Mouse (Mus musculus) granulocyte monocyte progenitor cell, adult 5-6 weeks (primary cell): ENCODE results near the gene Tmem109. TPM values are rescaled to one million over a fixed set of nuclear protein-coding genes. Genes with fewer than 3 reads are reported as not detected.

Experiments used
- ATAC-seq: replicated peaks from 2 replicates; pipeline ENCODE4 v1.8.0; 2016; ENCODE audit warnings: mild to moderate bottlenecking, moderate TSS enrichment, inconsistent platforms; ENCODE audit not compliant: poor library complexity, severe bottlenecking
- total RNA-seq, 2 experiments: library from RNA; stranded (forward) in 1 of 2; stranded (reverse) in 1 of 2; fragments of 200-712, 200-1000 nt in 1 of 2; fragments of >200 nt in 1 of 2; fragmentation: Nextera tagmentation in 1 of 2; gene quantifications; 2 replicates each; pipeline ENCODE4 v1.2.3; 2014 to 2017

The Tmem109 gene
- total RNA-seq, 2 experiments from 2014 or later, result 11.6 to 25.3 TPM

- no peak for ATAC-seq
These were observed 37.6 kb downstream of the Tmem109 start for GRCm38 (mm10) chr19:10844206-10844605.

DNA sequence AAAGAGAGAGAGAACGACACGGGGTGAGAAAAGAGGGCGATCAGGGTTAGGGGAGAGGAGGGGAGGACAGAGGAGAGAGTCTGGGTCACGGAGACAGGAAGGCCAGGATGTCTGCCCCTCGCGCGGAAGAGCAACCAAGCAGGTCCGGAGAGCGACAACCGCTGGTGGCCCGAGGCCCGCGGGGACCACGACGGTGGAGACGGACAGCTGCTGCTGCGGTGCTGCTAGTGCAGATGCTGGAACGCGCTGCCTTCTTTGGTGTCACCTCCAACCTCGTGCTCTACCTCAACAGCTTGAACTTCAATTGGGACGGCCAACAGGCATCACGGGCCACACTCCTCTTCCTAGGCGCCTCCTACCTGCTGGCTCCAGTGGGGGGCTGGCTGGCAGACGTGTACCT, 38.9 kb downstream of the Tmem109 start:
- no peak for ATAC-seq

GRCm38 (mm10) chr19:10841721-10842626, 39.8 kb downstream of the Tmem109 start:
- peak; percentile 83 for ATAC-seq

DNA sequence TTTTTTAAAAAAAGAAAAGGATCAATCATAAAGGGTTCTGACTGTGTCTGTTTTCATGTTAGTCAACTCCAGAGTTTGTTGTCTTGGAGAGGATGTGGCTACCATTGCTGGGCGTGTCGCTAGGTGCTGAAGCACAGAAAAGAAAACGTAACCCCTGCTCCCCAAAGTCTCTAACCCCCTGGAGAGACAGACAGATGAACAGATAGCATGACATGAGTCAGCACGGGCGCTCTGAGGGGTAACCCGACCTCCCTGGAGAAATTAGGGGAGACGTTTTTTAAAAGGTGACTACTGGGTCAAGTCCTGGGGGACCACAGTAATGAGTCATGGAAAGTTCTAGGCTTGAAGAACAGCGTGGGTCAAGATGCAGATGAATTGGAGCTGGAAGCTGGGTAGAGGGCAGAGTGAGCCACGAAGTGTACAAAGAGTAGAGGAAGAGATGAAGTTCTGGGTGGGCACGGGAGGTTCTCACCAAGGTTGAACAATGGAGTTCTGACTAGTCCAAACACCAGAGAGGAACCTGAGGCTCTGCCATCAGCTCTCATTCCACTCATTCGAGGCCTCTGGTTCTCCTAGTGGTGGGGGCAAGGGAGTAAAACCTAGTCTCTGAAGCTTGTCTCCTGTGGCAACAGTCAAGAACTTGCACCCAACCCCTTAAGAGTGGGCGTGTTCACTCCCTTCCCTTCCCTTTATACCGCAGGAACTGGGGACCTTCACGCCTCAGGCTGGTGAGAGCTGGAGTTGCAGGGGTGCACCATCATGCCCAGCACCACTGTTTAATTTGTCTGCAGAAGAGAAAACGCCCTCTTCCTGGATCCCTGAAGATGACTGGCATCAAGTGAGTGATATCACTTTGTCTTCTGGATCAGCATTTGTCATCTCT, 42.5 kb downstream of the Tmem109 start, which contains the start of gene Slc15a3:
Gene Slc15a3, plus strand, starts transcription at position 718 of the 883 bp plus-strand sequence.
- ATAC-seq, result 0 out of 2 replicates have a peak, but pooled peaks have one; percentile 14

- ATAC-seq, result no peak
These were observed 46.1 kb downstream of the Tmem109 start for GRCm38 (mm10) chr19:10835671-10836070.

DNA sequence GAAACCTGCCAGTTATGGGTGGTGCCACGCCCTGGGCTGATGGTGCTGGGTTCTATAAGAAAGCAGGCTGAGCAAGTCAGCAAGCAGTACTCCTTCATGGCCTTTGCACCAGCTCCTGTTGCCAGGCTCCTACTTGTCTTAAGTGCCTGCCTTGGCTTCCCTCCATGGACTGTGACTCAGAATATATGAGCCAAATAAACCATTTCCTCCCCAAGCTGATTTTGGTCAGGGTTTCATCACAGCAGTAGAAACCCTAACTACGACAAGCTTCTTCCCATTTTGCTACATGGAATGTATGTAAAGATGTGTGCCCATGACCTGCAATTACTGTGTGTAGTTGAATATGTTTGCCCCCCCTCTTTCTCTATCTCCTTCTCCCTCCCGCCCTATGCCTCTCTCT, 48.2 kb downstream of the Tmem109 start:
- ATAC-seq, result peak; percentile 36

- no peak; the same call in 1 of the 2 replicates for ATAC-seq
These were observed 49.8 kb downstream of the Tmem109 start for GRCm38 (mm10) chr19:10832030-10832429.

DNA sequence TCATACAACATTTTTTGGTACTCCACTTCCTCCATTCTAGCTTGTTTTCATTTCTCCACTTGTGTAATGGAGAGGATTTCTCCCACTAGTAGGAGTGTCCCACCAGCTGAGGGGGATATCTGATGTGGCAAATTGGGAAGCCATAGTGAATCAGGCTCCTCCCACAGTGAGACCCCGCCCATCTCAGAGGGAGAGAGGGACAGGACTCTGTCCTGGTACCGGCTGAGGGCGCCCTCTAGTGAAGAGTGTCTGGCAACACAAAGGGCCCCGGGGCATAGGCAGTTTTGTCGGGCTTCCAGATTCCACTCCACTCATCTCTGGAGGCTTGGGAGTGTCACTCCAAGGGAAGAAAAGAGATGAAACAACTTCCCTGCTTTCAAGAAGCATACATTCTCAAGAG, 50.4 kb downstream of the Tmem109 start:
- ATAC-seq, result peak; percentile 84

DNA sequence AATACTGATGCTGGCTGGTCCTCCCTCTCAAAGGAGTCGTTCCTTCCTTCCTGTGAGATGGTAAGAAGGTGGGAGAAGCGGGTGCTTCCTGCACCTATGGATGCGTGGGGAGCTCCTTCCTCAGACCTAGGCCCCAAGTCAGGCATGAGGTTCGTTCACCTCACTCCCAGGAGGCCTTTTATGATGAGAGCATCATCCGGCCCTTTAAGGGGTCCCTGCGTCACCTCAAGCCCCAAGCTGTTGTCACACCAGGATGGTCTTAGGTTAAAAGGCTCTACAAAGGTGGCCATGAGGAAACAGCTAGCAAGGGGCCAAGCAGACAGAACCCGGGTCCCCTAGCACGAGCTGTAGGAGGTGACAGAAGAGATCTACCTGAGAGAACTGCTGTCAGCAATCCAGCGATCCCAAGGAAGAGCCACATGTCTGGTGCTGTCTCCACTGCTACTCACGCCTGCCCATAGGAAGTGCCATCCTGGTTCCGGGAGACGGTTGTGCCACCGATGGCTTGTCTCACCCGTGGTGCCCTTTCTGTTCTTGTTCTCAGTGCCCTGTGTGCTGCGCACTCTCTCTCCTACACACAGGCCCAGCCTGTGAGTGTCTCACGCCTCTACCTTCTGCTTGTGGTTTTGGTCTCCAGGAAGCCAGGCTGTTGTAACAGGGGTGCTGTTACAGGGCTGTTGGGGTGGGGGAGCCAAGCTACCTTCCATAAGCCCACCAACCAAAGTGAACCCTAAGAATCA, 52.2 kb downstream of the Tmem109 start, which contains the start of gene Cd6:
Gene Cd6, minus strand, starts transcription at position 623 of the 740 bp plus-strand sequence.
- peak; percentile 56 for ATAC-seq

DNA sequence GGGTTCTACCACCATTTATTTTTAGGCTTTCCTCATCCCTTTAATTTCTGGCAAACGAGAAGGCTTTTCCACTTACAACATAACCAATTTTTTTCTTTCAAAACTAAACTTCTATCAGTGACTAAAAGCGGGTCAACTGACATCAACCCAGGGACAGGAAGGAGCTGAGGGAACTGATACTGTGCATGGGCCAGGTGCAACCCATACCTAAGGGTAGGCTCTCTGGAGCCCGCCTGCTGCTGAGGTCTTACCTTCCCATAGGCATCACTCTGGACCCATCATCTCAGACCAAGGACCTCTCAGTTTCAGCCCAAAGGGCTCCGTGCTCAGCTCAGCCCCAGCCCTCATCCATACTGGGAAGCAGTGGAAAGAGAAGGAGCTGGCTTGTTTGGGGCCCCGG, 53.5 kb downstream of the Tmem109 start:
- ATAC-seq, result no peak

DNA sequence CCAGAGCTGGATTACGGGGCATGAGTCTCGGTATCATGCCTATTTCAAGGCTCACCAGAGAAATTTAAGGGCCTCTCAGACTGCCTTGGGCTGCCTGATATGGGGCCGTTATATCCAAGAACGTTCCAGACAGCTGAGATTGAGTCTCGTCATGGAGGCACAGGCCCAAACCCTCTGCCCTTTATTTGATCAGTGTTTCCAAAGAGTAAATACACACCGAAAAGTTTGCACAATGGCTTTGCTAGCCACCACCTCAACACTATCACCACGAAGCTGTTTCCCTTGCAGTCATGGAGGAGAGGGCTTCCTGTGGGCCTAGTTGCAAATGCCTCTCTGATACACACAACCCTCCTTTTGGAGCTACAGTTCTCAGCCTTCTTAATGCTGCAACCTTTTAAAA, 57.7 kb downstream of the Tmem109 start:
- no peak for ATAC-seq

- no peak for ATAC-seq
These were observed 59.3 kb downstream of the Tmem109 start for GRCm38 (mm10) chr19:10822534-10822933.

DNA sequence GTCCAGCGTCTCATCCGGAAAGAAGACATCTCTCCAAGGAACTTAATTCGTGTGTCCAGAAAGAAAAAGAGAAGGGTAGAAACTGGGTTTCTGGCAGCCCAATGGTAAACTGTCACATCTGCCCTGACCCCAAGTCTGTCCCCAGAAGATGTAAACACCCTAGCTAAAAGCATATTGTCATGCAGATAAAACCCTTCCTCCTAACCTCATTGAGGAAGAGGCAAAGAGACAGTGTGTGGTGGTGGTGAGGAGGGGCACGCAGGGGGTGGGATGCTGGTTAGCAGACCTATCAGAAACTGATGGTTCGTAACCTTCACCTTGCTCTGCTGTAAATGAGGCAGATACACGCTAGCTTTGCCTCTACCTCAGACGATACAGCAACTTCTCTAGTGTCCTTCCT, 60.5 kb downstream of the Tmem109 start:
- no peak for ATAC-seq

Other genes with a start within 250 kb of the Tmem109 start
- gene Vwce, start 247.8 kb downstream of the Tmem109 start, total RNA-seq (2014; fragmentation: Nextera tagmentation), result not detected in 2 replicates
- gene Vwce, start 247.8 kb downstream of the Tmem109 start, total RNA-seq (2017), result 1.1 TPM in 1 of 2 replicates, not detected in the other
- gene Pga5, start 203.9 kb downstream of the Tmem109 start, total RNA-seq (2014; fragmentation: Nextera tagmentation), result not detected in 2 replicates
- gene Pga5, start 203.9 kb downstream of the Tmem109 start, total RNA-seq (2017), result not detected in 2 replicates
- gene Vps37c, start 193.3 kb downstream of the Tmem109 start, total RNA-seq (2014; fragmentation: Nextera tagmentation), result 21.1 and 23.8 TPM in 2 replicates
- gene Vps37c, start 193.3 kb downstream of the Tmem109 start, total RNA-seq (2017), result 15.3 and 20.0 TPM in 2 replicates
- not detected in 2 replicates for gene Cd5, start 143.0 kb downstream of the Tmem109 start, total RNA-seq (2014; fragmentation: Nextera tagmentation)
- not detected in 2 replicates for gene Cd5, start 143.0 kb downstream of the Tmem109 start, total RNA-seq (2017)
- gene Cd6, start 51.9 kb downstream of the Tmem109 start, total RNA-seq (2014; fragmentation: Nextera tagmentation), result 0.28 and 3.8 TPM in 2 replicates
- 0.21 and 0.26 TPM in 2 replicates for gene Cd6, start 51.9 kb downstream of the Tmem109 start, total RNA-seq (2017)
- gene Slc15a3, start 42.3 kb downstream of the Tmem109 start, total RNA-seq (2014; fragmentation: Nextera tagmentation), result 0.99 and 1.0 TPM in 2 replicates
- 0.22 and 0.88 TPM in 2 replicates for gene Slc15a3, start 42.3 kb downstream of the Tmem109 start, total RNA-seq (2017)
- 0.53 TPM in 1 of 2 replicates, not detected in the other for gene Tmem132a, start 12.1 kb downstream of the Tmem109 start, total RNA-seq (2014; fragmentation: Nextera tagmentation)
- gene Tmem132a, start 12.1 kb downstream of the Tmem109 start, total RNA-seq (2017), result 0.17 and 0.41 TPM in 2 replicates
- gene Prpf19, start 13.2 kb upstream of the Tmem109 start, total RNA-seq (2014; fragmentation: Nextera tagmentation), result 114 and 116 TPM in 2 replicates
- gene Prpf19, start 13.2 kb upstream of the Tmem109 start, total RNA-seq (2017), result 140 and 236 TPM in 2 replicates
- not detected in 2 replicates for gene Zp1, start 38.6 kb upstream of the Tmem109 start, total RNA-seq (2014; fragmentation: Nextera tagmentation)
- gene Zp1, start 38.6 kb upstream of the Tmem109 start, total RNA-seq (2017), result not detected in 2 replicates
- not detected in 2 replicates for gene Ptgdr2, start 55.2 kb upstream of the Tmem109 start, total RNA-seq (2014; fragmentation: Nextera tagmentation)
- gene Ptgdr2, start 55.2 kb upstream of the Tmem109 start, total RNA-seq (2017), result not detected in 2 replicates
- gene Ccdc86, start 67.3 kb upstream of the Tmem109 start, total RNA-seq (2014; fragmentation: Nextera tagmentation), result 19.0 and 23.1 TPM in 2 replicates
- gene Ccdc86, start 67.3 kb upstream of the Tmem109 start, total RNA-seq (2017), result 15.2 and 20.1 TPM in 2 replicates
- not detected in 2 replicates for gene Ms4a10, start 92.7 kb upstream of the Tmem109 start, total RNA-seq (2014; fragmentation: Nextera tagmentation)
- gene Ms4a10, start 92.7 kb upstream of the Tmem109 start, total RNA-seq (2017), result not detected in 2 replicates
- not detected in 2 replicates for gene Ms4a15, start 111.2 kb upstream of the Tmem109 start, total RNA-seq (2014; fragmentation: Nextera tagmentation)
- gene Ms4a15, start 111.2 kb upstream of the Tmem109 start, total RNA-seq (2017), result not detected in 2 replicates
- gene Ms4a18, start 136.0 kb upstream of the Tmem109 start, total RNA-seq (2014; fragmentation: Nextera tagmentation), result not detected in 2 replicates
- not detected in 2 replicates for gene Ms4a18, start 136.0 kb upstream of the Tmem109 start, total RNA-seq (2017)
- gene Ms4a8a, start 199.1 kb upstream of the Tmem109 start, total RNA-seq (2014; fragmentation: Nextera tagmentation), result not detected in 2 replicates
- gene Ms4a8a, start 199.1 kb upstream of the Tmem109 start, total RNA-seq (2017), result not detected in 2 replicates
- gene 1700017D01Rik, start 248.9 kb upstream of the Tmem109 start, total RNA-seq (2014; fragmentation: Nextera tagmentation), result not detected in 2 replicates
- not detected in 2 replicates for gene 1700017D01Rik, start 248.9 kb upstream of the Tmem109 start, total RNA-seq (2017)